Mouse (Mus musculus) mesoderm, embryonic 11.5 days (tissue): ENCODE data around the gene Tex264.

ENCODE experiments used
- DNase-seq: peaks from one replicate; pipeline ENCODE4 v3.0.0-alpha.2; 2012; ENCODE audit warnings: low read depth, low spot score

Tex264 gene

GRCm38 (mm10) chr9:106685249-106686101 lies at the start of gene Tex264:
TSS of gene Tex264 (minus strand) at chr9:106685927.
- DNase-seq: peak; percentile 82

GRCm38 (mm10) chr9:106733690-106734089 lies 48.0 kb upstream of the Tex264 start:
- DNase-seq: no peak

GRCm38 (mm10) chr9:106729416-106729815 lies 43.7 kb upstream of the Tex264 start:
- DNase-seq: no peak

- no peak for DNase-seq
Measured at GRCm38 (mm10) chr9:106726891-106727290, 41.2 kb upstream of the Tex264 start.

GRCm38 (mm10) chr9:106725435-106725834 lies 39.7 kb upstream of the Tex264 start:
- DNase-seq: no peak

GRCm38 (mm10) chr9:106724864-106725263 lies 39.1 kb upstream of the Tex264 start:
- DNase-seq: no peak

GRCm38 (mm10) chr9:106716729-106717128 lies 31.0 kb upstream of the Tex264 start:
- no peak for DNase-seq

GRCm38 (mm10) chr9:106716232-106716631 lies 30.5 kb upstream of the Tex264 start:
- no peak for DNase-seq

- DNase-seq: no peak
Measured at GRCm38 (mm10) chr9:106712470-106712869, 26.7 kb upstream of the Tex264 start.

- no peak for DNase-seq
Measured at GRCm38 (mm10) chr9:106692973-106693481, 7.3 kb upstream of the Tex264 start.

- DNase-seq: no peak
Measured at GRCm38 (mm10) chr9:106688834-106689233, 3.1 kb upstream of the Tex264 start.

- DNase-seq: peak; percentile 89
Measured at GRCm38 (mm10) chr9:106686983-106687650, 1.4 kb upstream of the Tex264 start.

GRCm38 (mm10) chr9:106684918-106685248 lies 844 bp downstream of the Tex264 start:
- no peak for DNase-seq

GRCm38 (mm10) chr9:106684093-106684872 lies 1.4 kb downstream of the Tex264 start:
- no peak for DNase-seq

GRCm38 (mm10) chr9:106681026-106681425 lies 4.7 kb downstream of the Tex264 start:
- no peak for DNase-seq

GRCm38 (mm10) chr9:106678242-106678641 lies 7.5 kb downstream of the Tex264 start:
- no peak for DNase-seq

GRCm38 (mm10) chr9:106677702-106678101 lies 8.0 kb downstream of the Tex264 start:
- no peak for DNase-seq

GRCm38 (mm10) chr9:106676571-106676970 lies 9.2 kb downstream of the Tex264 start:
- no peak for DNase-seq

GRCm38 (mm10) chr9:106675965-106676364 lies 9.8 kb downstream of the Tex264 start:
- DNase-seq: no peak

- DNase-seq: peak; percentile 87
Measured at GRCm38 (mm10) chr9:106675480-106675879, 10.2 kb downstream of the Tex264 start.

- no peak for DNase-seq
Measured at GRCm38 (mm10) chr9:106673860-106674259, 11.9 kb downstream of the Tex264 start.

- no peak for DNase-seq
Measured at GRCm38 (mm10) chr9:106664856-106665255, 20.9 kb downstream of the Tex264 start.
